Mouse (Mus musculus): ENCODE data around the gene Gm10842. TPM values are rescaled to one million over a fixed set of nuclear protein-coding genes. Genes with fewer than 3 reads are reported as not detected.
"Not testable (repeated sequence)": the region's sequence is repeated elsewhere in the genome, so short reads cannot be mapped to it uniquely, and the experiment has no call there.

Gene Gm10842
- not detected in 2 replicates for polyA plus RNA-seq (2015; fragmentation: Nextera tagmentation; extraction: Ambion mirVana)

GRCm38 (mm10) chr11:105146593-105146992, at the start of gene Gm10842:
TSS of gene Gm10842 (plus strand) at chr11:105146893.
- H3K4me2 ChIP-seq, result no peak within 1 kb of the TSS

GRCm38 (mm10) chr11:105112448-105112847, 34.2 kb upstream of the Gm10842 start:
- not testable (repeated sequence) for H3K9me3 ChIP-seq; H3K4me1 ChIP-seq (replicated peaks); H3K9ac ChIP-seq; H3K27ac ChIP-seq; H3K4me2 ChIP-seq; ATAC-seq (ENCODE audit: low FRiP score); H3K27me3 ChIP-seq; H3K36me3 ChIP-seq; H3K4me3 ChIP-seq
- WGBS, result 83% methylated on average over 22 of the region's 22 CpGs

More at GRCm38 (mm10) chr11:105146593-105146992, at the start of gene Gm10842:
- Histone ChIP-seq H3K9ac (no peak within 1 kb of the TSS), H3K4me1 (replicated peaks) (peaks cover 6% of the 10 kb centered on the region; the same call in 1 of the 2 replicates), H3K4me3 (no peak within 1 kb of the TSS), H3K36me3 (0 out of 2 replicates have a peak, but pooled peaks cover 3% of the 10 kb centered on the region), H3K27me3 (no peaks in the 10 kb centered on the region), H3K9me3 (no peaks in the 10 kb centered on the region), H3K27ac (no peak within 1 kb of the TSS)
- 73% methylated on average over 3 of the region's 3 CpGs for WGBS
- no peak for ATAC-seq (ENCODE audit: low FRiP score)

GRCm38 (mm10) chr11:105117814-105118213, 28.9 kb upstream of the Gm10842 start:
- no peak for ATAC-seq (ENCODE audit: low FRiP score)
- no peaks in the 10 kb centered on the region for H3K9me3 ChIP-seq
- H3K4me3 ChIP-seq, result no peak overlapping the region
- H3K4me2 ChIP-seq, result no peak overlapping the region
- H3K4me1 ChIP-seq (replicated peaks), result no peaks in the 10 kb centered on the region
- no peaks in the 10 kb centered on the region for H3K36me3 ChIP-seq
- H3K27me3 ChIP-seq, result no peaks in the 10 kb centered on the region
- H3K9ac ChIP-seq, result no peak overlapping the region
- H3K27ac ChIP-seq, result no peak overlapping the region
- WGBS, result 91% methylated on average over 7 of the region's 7 CpGs

- no peaks in the 10 kb centered on the region for H3K36me3 ChIP-seq
- no peak overlapping the region for H3K9ac ChIP-seq
- WGBS, result 44% methylated on average over 4 of the region's 4 CpGs
- no peak for ATAC-seq (ENCODE audit: low FRiP score)
- H3K4me2 ChIP-seq, result no peak overlapping the region
- H3K4me1 ChIP-seq (replicated peaks), result no peaks in the 10 kb centered on the region
- H3K27me3 ChIP-seq, result no peaks in the 10 kb centered on the region
- H3K27ac ChIP-seq, result no peak overlapping the region
- no peak overlapping the region for H3K4me3 ChIP-seq
- no peaks in the 10 kb centered on the region for H3K9me3 ChIP-seq
These were observed 26.1 kb upstream of the Gm10842 start for GRCm38 (mm10) chr11:105120551-105121061.

GRCm38 (mm10) chr11:105121792-105122191, 24.9 kb upstream of the Gm10842 start:
- H3K27me3 ChIP-seq; H3K9ac ChIP-seq; H3K36me3 ChIP-seq; H3K27ac ChIP-seq; H3K4me2 ChIP-seq; H3K4me1 ChIP-seq (replicated peaks); ATAC-seq (ENCODE audit: low FRiP score); H3K9me3 ChIP-seq; H3K4me3 ChIP-seq: not testable (repeated sequence)
- 86% methylated on average over 5 of the region's 5 CpGs for WGBS

GRCm38 (mm10) chr11:105123986-105124385, 22.7 kb upstream of the Gm10842 start:
- no peak for ATAC-seq (ENCODE audit: low FRiP score)
- Histone ChIP-seq H3K4me1 (replicated peaks) (peaks cover 12% of the 10 kb centered on the region), H3K4me3 (no peak overlapping the region), H3K9me3 (no peaks in the 10 kb centered on the region), H3K36me3 (no peaks in the 10 kb centered on the region), H3K27me3 (no peaks in the 10 kb centered on the region), H3K27ac (no peak overlapping the region), H3K9ac (no peak overlapping the region), H3K4me2 (no peak overlapping the region)
- 9% methylated on average over 9 of the region's 9 CpGs for WGBS

- H3K36me3 ChIP-seq, result peaks cover 17% of the 10 kb centered on the region
- H3K4me2 ChIP-seq, result peak within 1 kb of the TSS; percentile 94
- no peaks in the 10 kb centered on the region for H3K9me3 ChIP-seq
- peak within 1 kb of the TSS; percentile 87 for H3K27ac ChIP-seq
- H3K9ac ChIP-seq, result peak within 1 kb of the TSS; percentile 86
- ATAC-seq (ENCODE audit: low FRiP score), result peak; percentile 92
- peaks cover 12% of the 10 kb centered on the region for H3K4me1 ChIP-seq (replicated peaks)
- H3K27me3 ChIP-seq, result no peaks in the 10 kb centered on the region
- 2% methylated on average over 27 of the region's 38 CpGs for WGBS
- peak within 1 kb of the TSS; percentile 98 for H3K4me3 ChIP-seq
These were observed 20.8 kb upstream of the Gm10842 start, which contains the start of gene Mettl2 for GRCm38 (mm10) chr11:105125735-105126519. TSS of gene Mettl2 (plus strand) at chr11:105126425.

GRCm38 (mm10) chr11:105126520-105127029, 20.1 kb upstream of the Gm10842 start:
- Histone ChIP-seq H3K9me3 (no peaks in the 10 kb centered on the region), H3K4me1 (replicated peaks) (peaks cover 12% of the 10 kb centered on the region), H3K27ac (no peak overlapping the region), H3K4me2 (peak overlapping the region; percentile 94), H3K4me3 (peak overlapping the region; percentile 98), H3K36me3 (peaks cover 23% of the 10 kb centered on the region), H3K27me3 (no peaks in the 10 kb centered on the region), H3K9ac (peak overlapping the region; percentile 86)
- WGBS, result under 1% methylated on average over 49 of the region's 49 CpGs
- ATAC-seq (ENCODE audit: low FRiP score), result peak; percentile 53

- Histone ChIP-seq H3K4me1 (replicated peaks) (no peaks in the 10 kb centered on the region), H3K27me3 (no peaks in the 10 kb centered on the region), H3K27ac (no peak overlapping the region), H3K36me3 (peaks cover 96% of the 10 kb centered on the region), H3K9me3 (no peaks in the 10 kb centered on the region), H3K4me2 (no peak overlapping the region), H3K9ac (no peak overlapping the region), H3K4me3 (no peak overlapping the region)
- 97% methylated on average over 7 of the region's 7 CpGs for WGBS
- no peak for ATAC-seq (ENCODE audit: low FRiP score)
These were observed 11.0 kb upstream of the Gm10842 start for GRCm38 (mm10) chr11:105135692-105136091.

GRCm38 (mm10) chr11:105137255-105137654, 9.4 kb upstream of the Gm10842 start:
- 93% methylated on average over 2 of the region's 2 CpGs for WGBS
- H3K36me3 ChIP-seq, result peaks cover 91% of the 10 kb centered on the region
- not testable (repeated sequence) for H3K4me3 ChIP-seq; H3K4me1 ChIP-seq (replicated peaks); H3K9me3 ChIP-seq; H3K27ac ChIP-seq; H3K27me3 ChIP-seq; ATAC-seq (ENCODE audit: low FRiP score); H3K9ac ChIP-seq; H3K4me2 ChIP-seq

- H3K4me2 ChIP-seq; H3K4me3 ChIP-seq; ATAC-seq (ENCODE audit: low FRiP score); H3K27ac ChIP-seq; H3K9me3 ChIP-seq; H3K9ac ChIP-seq; H3K27me3 ChIP-seq; H3K4me1 ChIP-seq (replicated peaks): not testable (repeated sequence)
- peaks cover 58% of the 10 kb centered on the region for H3K36me3 ChIP-seq
- 95% methylated on average over 8 of the region's 8 CpGs for WGBS
These were observed 6.2 kb upstream of the Gm10842 start for GRCm38 (mm10) chr11:105140512-105140911.

GRCm38 (mm10) chr11:105141115-105141514, 5.6 kb upstream of the Gm10842 start:
- no peak overlapping the region for H3K4me2 ChIP-seq
- no peaks in the 10 kb centered on the region for H3K27me3 ChIP-seq
- H3K27ac ChIP-seq, result no peak overlapping the region
- no peaks in the 10 kb centered on the region for H3K4me1 ChIP-seq (replicated peaks)
- no peak overlapping the region for H3K4me3 ChIP-seq
- no peak for ATAC-seq (ENCODE audit: low FRiP score)
- H3K9me3 ChIP-seq, result no peaks in the 10 kb centered on the region
- H3K36me3 ChIP-seq, result peaks cover 52% of the 10 kb centered on the region
- 95% methylated on average over 5 of the region's 5 CpGs for WGBS
- no peak overlapping the region for H3K9ac ChIP-seq

All from hindbrain, embryonic 13.5 days (tissue).